Mouse (Mus musculus): ENCODE measurements around the gene Dock9. TPM values are rescaled to one million over a fixed set of nuclear protein-coding genes. Genes with fewer than 3 reads are reported as not detected.
"Not testable (repeated sequence)": the region's sequence is repeated elsewhere in the genome, so short reads cannot be mapped to it uniquely, and the experiment has no call there.

The Dock9 gene
- polyA plus RNA-seq, 1 experiment from 2014 or later: 17.9 TPM

DNA sequence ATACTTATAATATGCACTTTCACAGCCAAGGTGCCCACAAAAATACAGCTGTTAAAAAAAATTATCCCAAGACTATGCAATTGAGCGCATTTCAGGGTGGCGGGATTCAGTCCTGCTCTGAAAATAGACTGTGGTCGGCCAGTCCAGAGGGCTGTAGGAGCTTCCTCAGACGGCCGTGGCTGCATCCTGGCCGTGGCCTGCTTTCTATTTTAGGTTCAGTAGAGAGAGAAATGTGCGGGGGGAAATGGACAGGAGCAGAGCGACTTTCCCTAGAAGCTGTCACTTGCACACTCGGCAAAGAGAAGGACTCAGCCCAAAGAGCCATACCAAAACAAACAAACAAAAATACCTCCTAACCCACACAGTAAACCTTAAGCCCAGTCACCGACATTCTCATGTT is 151.0 kb downstream of the Dock9 start:
- H3K27me3 ChIP-seq (ENCODE audit: control insufficient read depth, insufficient read depth, low read depth, low read length): no peaks in the 10 kb centered on the region
- no peaks in the 10 kb centered on the region for H3K9me3 ChIP-seq (replicated peaks; ENCODE audit: control insufficient read depth, low read length, poor library complexity, severe bottlenecking)
- WGBS: 87% methylated on average over 10 of the region's 10 CpGs
- ATAC-seq: no peak
- H3K27ac ChIP-seq (ENCODE audit: low read length): no peak overlapping the region
- H3K4me2 ChIP-seq (ENCODE audit: low read length): no peak overlapping the region
- no peaks in the 10 kb centered on the region for H3K4me1 ChIP-seq (ENCODE audit: control insufficient read depth, insufficient read depth, low read length)
- no peak overlapping the region for H3K9ac ChIP-seq (ENCODE audit: low read depth, low read length)
- H3K4me3 ChIP-seq (ENCODE audit: low read depth, low read length): no peak overlapping the region
- peaks cover 5% of the 10 kb centered on the region; the same call in 1 of the 2 replicates for H3K36me3 ChIP-seq (ENCODE audit: control insufficient read depth, insufficient read depth, low read length)

- H3K9me3 ChIP-seq (replicated peaks; ENCODE audit: control insufficient read depth, low read length, poor library complexity, severe bottlenecking): no peaks in the 10 kb centered on the region
- H3K4me2 ChIP-seq (ENCODE audit: low read length): no peak overlapping the region
- no peak overlapping the region for H3K9ac ChIP-seq (ENCODE audit: low read depth, low read length)
- no peak for ATAC-seq
- no peak overlapping the region for H3K4me3 ChIP-seq (ENCODE audit: low read depth, low read length)
- H3K4me1 ChIP-seq (ENCODE audit: control insufficient read depth, insufficient read depth, low read length): no peaks in the 10 kb centered on the region
- no peak overlapping the region for H3K27ac ChIP-seq (ENCODE audit: low read length)
- 77% methylated on average over 2 of the region's 2 CpGs for WGBS
- H3K36me3 ChIP-seq (ENCODE audit: control insufficient read depth, insufficient read depth, low read length): peaks cover 7% of the 10 kb centered on the region; the same call in 1 of the 2 replicates
- H3K27me3 ChIP-seq (ENCODE audit: control insufficient read depth, insufficient read depth, low read depth, low read length): no peaks in the 10 kb centered on the region
Observed at GRCm38 (mm10) chr14:121644302-121644701, 153.3 kb downstream of the Dock9 start.

DNA sequence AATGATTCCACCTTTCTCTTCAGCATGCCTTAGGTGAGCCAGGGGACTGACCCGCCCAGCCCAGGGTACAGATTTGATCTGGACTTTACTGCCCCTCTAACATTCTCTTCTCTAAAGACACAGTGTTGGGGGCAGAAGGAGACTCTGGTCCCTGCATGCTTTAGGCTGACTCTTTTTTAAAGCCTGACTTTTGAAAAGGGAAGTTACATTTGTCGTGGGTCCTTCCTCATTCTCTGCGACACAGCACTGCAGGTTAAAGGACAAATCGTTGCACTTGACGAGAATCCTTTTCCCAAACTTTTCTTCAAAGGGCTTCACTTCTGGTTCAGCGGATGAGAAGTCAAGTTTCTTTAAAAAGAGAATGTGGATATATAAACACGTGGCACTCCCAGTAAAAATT is 156.4 kb downstream of the Dock9 start:
- H3K36me3 ChIP-seq (ENCODE audit: control insufficient read depth, insufficient read depth, low read length): peaks cover 13% of the 10 kb centered on the region
- H3K27me3 ChIP-seq (ENCODE audit: control insufficient read depth, insufficient read depth, low read depth, low read length): no peaks in the 10 kb centered on the region
- no peak overlapping the region for H3K27ac ChIP-seq (ENCODE audit: low read length)
- H3K9me3 ChIP-seq (replicated peaks; ENCODE audit: control insufficient read depth, low read length, poor library complexity, severe bottlenecking): no peaks in the 10 kb centered on the region
- 83% methylated on average over 7 of the region's 7 CpGs for WGBS
- no peak overlapping the region for H3K4me3 ChIP-seq (ENCODE audit: low read depth, low read length)
- no peak overlapping the region for H3K9ac ChIP-seq (ENCODE audit: low read depth, low read length)
- H3K4me1 ChIP-seq (ENCODE audit: control insufficient read depth, insufficient read depth, low read length): no peaks in the 10 kb centered on the region
- ATAC-seq: no peak
- no peak overlapping the region for H3K4me2 ChIP-seq (ENCODE audit: low read length)

DNA sequence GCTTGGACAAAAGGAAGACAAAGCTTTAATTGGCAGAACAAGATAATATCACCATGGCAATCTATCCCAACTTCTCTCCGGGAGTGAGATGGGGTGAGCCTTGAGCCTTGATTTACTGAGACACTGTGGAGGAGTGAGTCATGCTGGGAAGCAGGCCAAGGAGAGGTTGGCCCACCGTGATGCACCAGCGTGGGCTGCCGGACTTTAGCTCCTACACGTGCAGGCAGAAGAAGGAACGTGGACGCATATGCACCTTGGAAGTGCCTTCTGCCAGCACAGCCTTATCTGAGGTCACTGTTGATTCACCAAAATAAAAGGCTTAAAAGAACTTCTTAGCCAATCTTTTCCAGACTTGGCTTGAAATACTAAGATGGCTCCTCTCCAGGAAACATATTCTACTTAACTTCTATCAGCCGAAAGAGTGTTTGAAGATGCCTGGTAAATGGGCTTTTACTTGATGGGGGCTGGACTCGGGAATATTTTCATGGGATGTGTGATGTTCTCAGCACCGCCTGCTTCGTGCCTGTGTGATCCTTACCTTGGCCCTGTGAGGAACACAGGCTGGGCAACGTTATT is 160.6 kb downstream of the Dock9 start:
- H3K4me1 ChIP-seq (ENCODE audit: control insufficient read depth, insufficient read depth, low read length): no peaks in the 10 kb centered on the region
- WGBS: 86% methylated on average over 12 of the region's 12 CpGs
- H3K27me3 ChIP-seq (ENCODE audit: control insufficient read depth, insufficient read depth, low read depth, low read length): no peaks in the 10 kb centered on the region
- H3K9me3 ChIP-seq (replicated peaks; ENCODE audit: control insufficient read depth, low read length, poor library complexity, severe bottlenecking): no peaks in the 10 kb centered on the region
- no peak overlapping the region for H3K27ac ChIP-seq (ENCODE audit: low read length)
- no peak overlapping the region for H3K4me3 ChIP-seq (ENCODE audit: low read depth, low read length)
- ATAC-seq: no peak
- no peak overlapping the region for H3K4me2 ChIP-seq (ENCODE audit: low read length)
- peaks cover 18% of the 10 kb centered on the region for H3K36me3 ChIP-seq (ENCODE audit: control insufficient read depth, insufficient read depth, low read length)
- H3K9ac ChIP-seq (ENCODE audit: low read depth, low read length): no peak overlapping the region

DNA sequence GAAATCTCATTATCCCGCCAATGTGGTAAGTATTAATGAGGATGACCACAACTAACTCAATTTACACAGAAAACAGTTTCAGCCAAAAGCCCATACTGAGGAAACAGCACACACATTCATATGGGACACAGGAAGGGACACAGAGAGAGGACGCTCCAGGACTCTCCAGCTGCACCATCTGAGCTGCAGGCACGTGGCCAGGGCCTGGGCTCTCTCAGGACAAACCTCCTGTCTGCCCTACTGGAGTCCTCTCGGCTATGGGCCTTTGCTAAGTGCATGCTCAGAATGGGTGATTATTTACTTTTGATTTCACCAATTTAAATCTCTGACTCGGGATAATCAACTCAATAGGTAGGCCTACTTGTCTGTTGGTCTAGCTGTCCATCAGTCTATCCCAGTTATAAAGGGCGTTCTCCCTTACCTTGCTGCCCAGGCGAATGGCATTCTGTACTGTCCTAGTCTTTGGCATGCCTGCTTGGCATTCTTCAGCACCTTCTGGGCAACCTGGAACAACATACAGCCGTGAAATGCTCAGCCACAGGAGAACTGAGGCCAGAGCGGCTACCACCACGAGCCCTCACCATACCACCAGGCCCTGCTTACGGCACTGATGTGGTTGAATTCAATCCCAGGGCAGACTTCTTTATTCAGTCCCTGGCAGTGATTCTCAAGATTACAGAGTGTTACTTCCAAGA is 162.8 kb downstream of the Dock9 start:
- WGBS: 86% methylated on average over 11 of the region's 11 CpGs
- Histone ChIP-seq H3K4me2 (ENCODE audit: low read length) (no peak overlapping the region), H3K27me3 (ENCODE audit: control insufficient read depth, insufficient read depth, low read depth, low read length) (no peaks in the 10 kb centered on the region), H3K9me3 (replicated peaks; ENCODE audit: control insufficient read depth, low read length, poor library complexity, severe bottlenecking) (no peaks in the 10 kb centered on the region), H3K9ac (ENCODE audit: low read depth, low read length) (no peak overlapping the region), H3K36me3 (ENCODE audit: control insufficient read depth, insufficient read depth, low read length) (peaks cover 20% of the 10 kb centered on the region), H3K27ac (ENCODE audit: low read length) (no peak overlapping the region), H3K4me1 (ENCODE audit: control insufficient read depth, insufficient read depth, low read length) (no peaks in the 10 kb centered on the region), H3K4me3 (ENCODE audit: low read depth, low read length) (no peak overlapping the region)
- ATAC-seq: no peak

DNA sequence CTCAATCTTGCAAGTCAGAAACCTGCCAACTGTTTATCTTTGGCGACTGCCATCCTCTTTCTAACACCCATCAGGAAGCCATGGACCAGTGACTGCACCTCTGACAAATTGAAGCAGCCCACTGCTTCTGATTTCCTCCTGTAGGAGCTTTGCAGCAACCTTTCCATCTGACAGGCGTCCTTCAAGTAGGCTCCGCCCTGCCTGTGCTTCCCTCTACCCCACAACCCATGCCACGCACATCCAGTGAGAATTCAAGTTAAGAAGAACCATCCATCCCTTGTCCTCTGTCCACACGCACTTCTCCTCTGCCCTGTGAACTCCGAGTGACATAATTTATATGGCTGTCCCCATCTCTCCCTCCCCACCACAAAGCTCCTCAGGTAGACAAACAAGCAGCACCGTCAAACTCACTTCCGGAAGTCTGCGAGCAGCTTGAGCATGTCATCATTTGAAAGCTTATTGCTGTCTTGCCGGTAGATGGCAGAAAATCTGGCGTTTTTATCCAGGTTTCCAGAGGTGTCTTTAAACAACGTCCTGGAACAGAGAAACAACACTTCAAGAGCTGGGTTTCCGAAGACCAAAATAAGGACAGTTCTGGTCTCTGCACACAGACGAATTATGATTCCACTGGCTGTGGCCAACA is 163.4 kb downstream of the Dock9 start:
- Histone ChIP-seq H3K27ac (ENCODE audit: low read length) (no peak overlapping the region), H3K4me3 (ENCODE audit: low read depth, low read length) (no peak overlapping the region), H3K9me3 (replicated peaks; ENCODE audit: control insufficient read depth, low read length, poor library complexity, severe bottlenecking) (no peaks in the 10 kb centered on the region), H3K4me2 (ENCODE audit: low read length) (no peak overlapping the region), H3K36me3 (ENCODE audit: control insufficient read depth, insufficient read depth, low read length) (peaks cover 17% of the 10 kb centered on the region), H3K9ac (ENCODE audit: low read depth, low read length) (no peak overlapping the region), H3K4me1 (ENCODE audit: control insufficient read depth, insufficient read depth, low read length) (no peaks in the 10 kb centered on the region), H3K27me3 (ENCODE audit: control insufficient read depth, insufficient read depth, low read depth, low read length) (no peaks in the 10 kb centered on the region)
- ATAC-seq: no peak
- 82% methylated on average over 14 of the region's 14 CpGs for WGBS

- H3K27ac ChIP-seq (ENCODE audit: low read length): no peak overlapping the region
- no peak overlapping the region for H3K9ac ChIP-seq (ENCODE audit: low read depth, low read length)
- H3K9me3 ChIP-seq (replicated peaks; ENCODE audit: control insufficient read depth, low read length, poor library complexity, severe bottlenecking): no peaks in the 10 kb centered on the region
- H3K4me2 ChIP-seq (ENCODE audit: low read length): no peak overlapping the region
- peaks cover 16% of the 10 kb centered on the region; the same call in 1 of the 2 replicates for H3K36me3 ChIP-seq (ENCODE audit: control insufficient read depth, insufficient read depth, low read length)
- ATAC-seq: no peak
- no peaks in the 10 kb centered on the region for H3K27me3 ChIP-seq (ENCODE audit: control insufficient read depth, insufficient read depth, low read depth, low read length)
- H3K4me3 ChIP-seq (ENCODE audit: low read depth, low read length): no peak overlapping the region
- H3K4me1 ChIP-seq (ENCODE audit: control insufficient read depth, insufficient read depth, low read length): no peaks in the 10 kb centered on the region
- WGBS: 94% methylated on average over 8 of the region's 8 CpGs
Observed at GRCm38 (mm10) chr14:121631934-121632333, 165.7 kb downstream of the Dock9 start.

- WGBS: 91% methylated on average over 12 of the region's 12 CpGs
- Histone ChIP-seq H3K27me3 (ENCODE audit: control insufficient read depth, insufficient read depth, low read depth, low read length) (no peaks in the 10 kb centered on the region), H3K9me3 (replicated peaks; ENCODE audit: control insufficient read depth, low read length, poor library complexity, severe bottlenecking) (no peaks in the 10 kb centered on the region), H3K27ac (ENCODE audit: low read length) (no peak overlapping the region), H3K9ac (ENCODE audit: low read depth, low read length) (no peak overlapping the region), H3K4me1 (ENCODE audit: control insufficient read depth, insufficient read depth, low read length) (no peaks in the 10 kb centered on the region), H3K4me3 (ENCODE audit: low read depth, low read length) (no peak overlapping the region), H3K4me2 (ENCODE audit: low read length) (no peak overlapping the region), H3K36me3 (ENCODE audit: control insufficient read depth, insufficient read depth, low read length) (peaks cover 12% of the 10 kb centered on the region)
- ATAC-seq: no peak
Observed at GRCm38 (mm10) chr14:121626741-121627140, 170.9 kb downstream of the Dock9 start.

GRCm38 (mm10) chr14:121623996-121624542 is 173.6 kb downstream of the Dock9 start:
- not testable (repeated sequence) for H3K4me1 ChIP-seq (ENCODE audit: control insufficient read depth, insufficient read depth, low read length); H3K9me3 ChIP-seq (replicated peaks; ENCODE audit: control insufficient read depth, low read length, poor library complexity, severe bottlenecking); H3K4me3 ChIP-seq (ENCODE audit: low read depth, low read length); H3K27me3 ChIP-seq (ENCODE audit: control insufficient read depth, insufficient read depth, low read depth, low read length); H3K27ac ChIP-seq (ENCODE audit: low read length); H3K9ac ChIP-seq (ENCODE audit: low read depth, low read length); ATAC-seq; H3K4me2 ChIP-seq (ENCODE audit: low read length)
- WGBS: 94% methylated on average over 6 of the region's 6 CpGs
- H3K36me3 ChIP-seq (ENCODE audit: control insufficient read depth, insufficient read depth, low read length): peaks cover 14% of the 10 kb centered on the region
